In genomic region chr3:20127047-20127595, GRCm38 (mm10) we compare ENCODE assay signal across 16 mouse cellular contexts. TPM values are rescaled to one million over a fixed set of nuclear protein-coding genes. Genes with fewer than 3 reads are reported as not detected.
DNase-seq lines count a peak whose midpoint lies in the region; ATAC-seq and TF ChIP-seq lines count a peak whose summit lies in the region.
"Had no signal": no experiment of that assay in that cellular context is flagged by ENCODE, and none has a peak within 500 bp of the region (broad histone marks: within the 10 kb centered on the region; RNA-seq: fewer than 3 reads in every experiment).

No protein-coding gene starts in this region.

- peak; percentile 43 for TF ChIP-seq CTCF in hindbrain, postnatal 0 days (IDR thresholded peaks at IDR 0.05; ENCODE audit: low read depth)

- ATAC-seq in hindbrain, postnatal 0 days = 0 out of 2 replicates have a peak, but pooled peaks have one; percentile 45
- ATAC-seq in hindbrain, embryonic 12.5 days (ENCODE audit: low FRiP score) = no peak
- ATAC-seq in cerebellum, adult (ENCODE audit: insufficient number of reproducible peaks, low FRiP score, low TSS enrichment) = no peak
- ATAC-seq: forebrain, embryonic 13.5 days had no signal

- H3K27me3 ChIP-seq in hindbrain, postnatal 0 days (ENCODE audit: insufficient read depth, low read length) = no peaks in the 10 kb centered on the region
- H3K27me3 ChIP-seq in hindbrain, embryonic 12.5 days = no peaks in the 10 kb centered on the region
- H3K27me3 ChIP-seq: forebrain, embryonic 13.5 days; megakaryocyte, embryonic 14.5 days; neural tube, embryonic 12.5 days had no signal

- DNase-seq in hindbrain, postnatal 0 days (ENCODE audit: low spot score) = no peak
- peak; percentile 18 for DNase-seq in thymus, postnatal 14 days
- no peak for DNase-seq in thymus, postnatal 36 days
- DNase-seq in c-Kit-positive CD71-positive TER-119-positive erythroid progenitor cells, embryonic 14.5 days (ENCODE audit: low spot score) = peak; percentile 3
- no peak for DNase-seq in testis, postnatal 10 days (ENCODE audit: low spot score)
- DNase-seq: adrenal gland, adult 8-10 months; cerebellum, adult 11-12 months; gastrocnemius, postnatal 36 days; right cerebral cortex, postnatal 14 days had no signal

- H3K4me2 ChIP-seq in hindbrain, postnatal 0 days (ENCODE audit: low read depth, low read length) = no peak overlapping the region
- H3K4me2 ChIP-seq in hindbrain, embryonic 12.5 days (replicated peaks) = no peak overlapping the region
- H3K4me2 ChIP-seq: forebrain, embryonic 13.5 days; hindbrain, embryonic 14.5 days; liver, embryonic 11.5 days; neural tube, embryonic 12.5 days had no signal

- H3K4me3 ChIP-seq in hindbrain, postnatal 0 days (ENCODE audit: low read length) = no peak overlapping the region
- H3K4me3 ChIP-seq in hindbrain, embryonic 12.5 days = no peak overlapping the region
- H3K4me3 ChIP-seq: forebrain, embryonic 13.5 days; megakaryocyte, embryonic 14.5 days; neural tube, embryonic 12.5 days had no signal

- peaks cover 5% of the 10 kb centered on the region; the same call in 1 of the 2 replicates for H3K36me3 ChIP-seq in hindbrain, postnatal 0 days (ENCODE audit: insufficient read depth, low read length)
- H3K36me3 ChIP-seq in hindbrain, embryonic 12.5 days = no peaks in the 10 kb centered on the region
- H3K36me3 ChIP-seq: neural tube, embryonic 12.5 days had no signal

- 75% methylated on average over 2 of the region's 2 CpGs for WGBS in hindbrain, postnatal 0 days
- WGBS in hindbrain, embryonic 12.5 days = 70% methylated on average over 2 of the region's 2 CpGs

- no peaks in the 10 kb centered on the region for H3K4me1 ChIP-seq in hindbrain, postnatal 0 days (ENCODE audit: insufficient read depth, low read length)
- no peaks in the 10 kb centered on the region for H3K4me1 ChIP-seq in hindbrain, embryonic 12.5 days
- H3K4me1 ChIP-seq: forebrain, embryonic 13.5 days; neural tube, embryonic 12.5 days had no signal

- H3K9ac ChIP-seq in hindbrain, postnatal 0 days (replicated peaks; ENCODE audit: low read length) = no peak overlapping the region
- no peak overlapping the region for H3K9ac ChIP-seq in hindbrain, embryonic 12.5 days
- H3K9ac ChIP-seq: forebrain, embryonic 13.5 days; hindbrain, embryonic 14.5 days; neural tube, embryonic 12.5 days had no signal

- no peaks in the 10 kb centered on the region for H3K9me3 ChIP-seq in hindbrain, postnatal 0 days (ENCODE audit: low read length)
- no peaks in the 10 kb centered on the region for H3K9me3 ChIP-seq in hindbrain, embryonic 12.5 days (replicated peaks)
- H3K9me3 ChIP-seq: forebrain, embryonic 13.5 days; megakaryocyte, embryonic 14.5 days; neural tube, embryonic 12.5 days had no signal

- no peak overlapping the region for H3K27ac ChIP-seq in hindbrain, postnatal 0 days
- no peak overlapping the region for H3K27ac ChIP-seq in hindbrain, embryonic 12.5 days
- H3K27ac ChIP-seq: forebrain, embryonic 13.5 days; hindbrain, embryonic 14.5 days; neural tube, embryonic 12.5 days had no signal

RNA-seq across cellular contexts. Expression of gene Gyg, which starts 28.0 kb away (rescaled TPM):
- total RNA-seq in hindbrain, postnatal 0 days (2014; rRNA removed) = 39.9 and 41.0 TPM in 2 replicates
- polyA plus RNA-seq in hindbrain, postnatal 0 days (2015; fragmentation: Nextera tagmentation; extraction: Ambion mirVana) = 84.9 and 87.7 TPM in 2 replicates
- polyA plus RNA-seq in hindbrain, embryonic 12.5 days (2016; fragmentation: Nextera tagmentation; extraction: Ambion mirVana) = 26.4 and 27.7 TPM in 2 replicates

Comparison
In these comparisons a context has a peak if more than half of its experiments do, and no peak if none do; other contexts are left out.
1. DNase-seq: peak in thymus, postnatal 14 days (single experiment) and c-Kit-positive CD71-positive TER-119-positive erythroid progenitor cells, embryonic 14.5 days (single experiment); none in hindbrain, postnatal 0 days (single experiment), thymus, postnatal 36 days (0 of 2) and testis, postnatal 10 days (single experiment).